Mouse (Mus musculus): ENCODE data around the gene Gm21488. TPM values are rescaled to one million over a fixed set of nuclear protein-coding genes. Genes with fewer than 3 reads are reported as not detected.

The Gm21488 gene
- not detected in 2 replicates for polyA plus RNA-seq (2012; rRNA removed; ENCODE audit: low replicate concordance)

DNA sequence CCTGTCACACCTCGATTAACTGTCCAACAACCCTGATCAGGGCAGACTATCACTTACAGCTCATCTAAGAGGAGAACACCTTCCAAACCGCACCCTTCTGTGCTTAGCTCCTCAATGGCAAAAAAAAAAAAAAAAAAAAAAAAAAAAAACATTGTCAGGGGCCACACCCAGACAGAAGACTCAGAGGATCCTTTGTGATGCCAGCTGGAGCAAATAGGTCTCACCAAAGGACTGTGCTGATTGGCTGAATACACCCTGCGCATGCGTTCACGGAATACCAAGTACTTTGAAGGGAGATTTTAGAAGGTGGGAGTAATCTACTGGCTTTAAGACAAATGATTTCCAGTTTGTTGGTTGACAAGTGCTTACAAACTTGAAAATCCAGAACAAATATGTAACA, at the start of gene Gm21488:
TSS of gene Gm21488 (minus strand) at position 101 of the 400 bp plus-strand sequence.

All from mammary gland, adult 2 months (tissue).